Mouse (Mus musculus): ENCODE results near the gene Olfr1025-ps1.

The Olfr1025-ps1 gene

DNA sequence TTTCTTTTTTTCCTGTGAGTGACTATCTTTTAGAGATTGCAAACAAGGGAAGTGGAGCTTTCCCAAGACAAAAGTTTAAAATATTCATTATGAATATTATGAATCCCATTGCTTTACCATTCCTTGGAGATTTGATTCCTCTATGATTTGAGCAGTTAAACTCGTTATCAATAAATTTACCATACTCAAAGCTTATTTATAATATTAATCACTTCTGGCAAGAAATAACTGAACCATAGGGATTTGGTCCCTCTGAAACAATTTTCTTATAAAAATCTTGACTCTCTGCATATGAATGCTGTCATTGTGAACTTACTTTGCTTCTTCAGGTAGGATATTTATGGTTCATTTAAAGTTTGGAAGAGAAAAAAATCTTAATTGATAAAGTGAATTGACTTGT, at the start of gene Olfr1025-ps1:
TSS of gene Olfr1025-ps1 (plus strand) at position 301 of the 400 bp plus-strand sequence.
- no peak for DNase-seq (ENCODE audit: low read depth, low spot score)

DNA sequence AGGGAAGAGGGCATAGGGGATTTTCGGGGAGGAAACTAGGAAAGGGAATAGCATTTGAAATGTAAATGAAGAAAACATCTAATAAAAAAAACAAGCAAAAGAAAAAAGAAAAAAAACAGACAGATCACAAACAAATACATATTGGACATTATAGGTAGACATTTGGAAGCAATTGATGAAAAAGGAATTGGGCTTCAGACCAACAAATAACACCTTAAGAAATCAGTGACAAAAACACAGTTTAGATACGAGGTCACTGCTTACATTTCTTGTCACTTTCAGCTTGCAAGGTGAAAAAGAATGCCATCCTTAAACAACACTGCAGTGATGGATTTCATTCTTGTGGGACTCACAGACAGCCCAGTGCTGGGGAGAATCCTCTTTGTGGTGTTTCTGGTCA, 46.7 kb upstream of the Olfr1025-ps1 start, which contains the start of gene Olfr1022:
TSS of gene Olfr1022 (plus strand) at position 301 of the 400 bp plus-strand sequence.
- DNase-seq (ENCODE audit: low read depth, low spot score): no peak

DNA sequence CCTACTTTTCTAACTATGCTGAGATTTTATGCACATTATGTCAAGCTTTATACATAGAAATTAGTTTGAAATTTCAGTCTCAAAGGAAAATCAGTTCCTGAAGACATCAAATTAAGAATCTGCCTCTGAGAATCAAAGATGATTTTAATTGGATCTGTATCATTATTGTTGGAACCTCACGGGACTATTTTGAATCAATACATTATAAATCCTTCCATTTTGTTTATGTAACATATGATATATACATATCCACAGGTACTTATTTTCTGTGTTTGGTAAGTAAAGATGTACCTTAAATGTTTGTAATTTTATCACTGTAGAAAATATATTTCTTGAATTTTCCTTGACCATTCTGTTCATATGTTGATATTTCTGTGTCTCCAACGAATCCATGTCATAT, 29.7 kb upstream of the Olfr1025-ps1 start, which contains the start of gene Olfr1023:
TSS of gene Olfr1023 (plus strand) at position 301 of the 400 bp plus-strand sequence.
- DNase-seq (ENCODE audit: low read depth, low spot score): no peak

DNA sequence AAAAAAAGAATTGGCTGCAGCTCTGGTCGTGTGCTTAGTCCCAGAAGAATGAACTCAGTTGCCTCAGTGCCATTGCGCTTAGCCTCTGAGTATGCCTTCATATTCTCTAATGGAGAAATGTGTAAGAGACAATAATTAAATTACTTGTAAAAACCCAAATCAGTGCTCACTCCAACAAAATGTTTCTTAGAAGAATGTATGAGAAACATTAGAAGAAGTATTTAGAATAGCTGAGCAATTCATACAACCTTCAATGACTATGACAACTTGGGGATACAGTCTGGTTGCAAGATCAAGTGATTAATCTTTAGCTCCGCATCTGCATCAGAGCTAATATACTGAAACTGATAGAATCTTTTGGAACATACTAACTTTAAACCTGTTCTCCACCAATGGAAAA, 10.0 kb upstream of the Olfr1025-ps1 start, which contains the start of gene Olfr1024:
TSS of gene Olfr1024 (minus strand) at position 101 of the 400 bp plus-strand sequence.
- no peak for DNase-seq (ENCODE audit: low read depth, low spot score)

DNA sequence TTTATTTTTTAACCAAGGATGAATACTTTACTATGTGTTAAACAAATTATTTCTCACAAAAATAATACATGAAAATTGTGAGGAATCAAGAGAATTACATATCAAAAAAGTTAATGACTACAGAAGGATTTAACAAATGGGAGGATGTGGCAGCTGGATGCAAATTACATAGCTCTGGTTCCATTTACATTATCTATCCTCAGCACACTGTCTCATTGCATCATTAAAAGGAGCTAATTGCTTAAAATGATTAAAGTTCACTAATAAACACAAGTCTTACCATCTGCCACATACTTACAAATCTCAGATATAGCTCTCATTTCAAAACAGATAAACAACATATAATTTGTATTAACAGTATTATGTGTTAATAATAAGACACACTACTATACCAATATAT, 1.8 kb upstream of the Olfr1025-ps1 start:
- DNase-seq (ENCODE audit: low read depth, low spot score): no peak

DNA sequence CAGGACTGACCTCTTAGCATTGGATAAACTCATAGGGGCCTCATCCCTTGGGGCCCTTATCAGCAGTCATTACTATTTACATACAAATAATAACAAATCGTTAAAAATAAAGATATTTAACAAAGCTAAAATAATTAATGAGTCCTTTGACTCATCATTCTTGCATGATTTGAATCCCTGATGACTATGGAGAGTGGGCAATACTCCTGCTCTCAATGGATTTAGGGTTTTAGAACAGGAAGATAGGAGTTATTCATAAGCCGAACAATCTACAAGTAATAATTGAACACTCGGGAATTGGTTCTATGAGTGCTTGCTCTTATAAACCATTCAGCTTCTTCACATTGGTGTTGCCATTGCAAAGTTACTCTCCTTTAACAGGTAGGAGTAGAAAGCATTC, 6.3 kb downstream of the Olfr1025-ps1 start, which contains the start of gene Olfr1026:
TSS of gene Olfr1026 (plus strand) at position 301 of the 400 bp plus-strand sequence.
- DNase-seq (ENCODE audit: low read depth, low spot score): no peak

DNA sequence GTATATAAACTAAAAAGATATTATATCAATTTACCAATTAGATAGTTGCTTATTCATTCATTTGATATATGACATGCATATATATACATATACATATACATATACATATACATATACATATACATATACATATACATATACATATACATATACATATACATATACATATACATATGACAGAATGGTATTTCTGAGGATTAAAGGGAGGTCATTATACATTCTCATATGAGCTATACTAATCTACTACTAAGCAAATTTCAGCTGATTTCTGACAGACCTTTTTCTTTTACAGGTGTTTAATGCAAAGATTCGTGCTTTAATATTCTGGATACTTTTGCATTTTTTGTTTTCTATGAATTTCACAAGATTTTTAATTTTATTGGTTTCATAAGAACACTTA, 35.1 kb downstream of the Olfr1025-ps1 start, which contains the start of gene Olfr1028:
TSS of gene Olfr1028 (plus strand) at position 301 of the 400 bp plus-strand sequence.
- DNase-seq (ENCODE audit: low read depth, low spot score): no peak

Data from mesoderm, embryonic 11.5 days (tissue).